Mouse (Mus musculus): ENCODE data around the gene Fggy. TPM values are rescaled to one million over a fixed set of nuclear protein-coding genes. Genes with fewer than 3 reads are reported as not detected.

Gene Fggy
- 7.9 and 10.6 TPM in 2 replicates for polyA plus RNA-seq (2014; fragmentation: Nextera tagmentation; extraction: Ambion mirVana)

DNA sequence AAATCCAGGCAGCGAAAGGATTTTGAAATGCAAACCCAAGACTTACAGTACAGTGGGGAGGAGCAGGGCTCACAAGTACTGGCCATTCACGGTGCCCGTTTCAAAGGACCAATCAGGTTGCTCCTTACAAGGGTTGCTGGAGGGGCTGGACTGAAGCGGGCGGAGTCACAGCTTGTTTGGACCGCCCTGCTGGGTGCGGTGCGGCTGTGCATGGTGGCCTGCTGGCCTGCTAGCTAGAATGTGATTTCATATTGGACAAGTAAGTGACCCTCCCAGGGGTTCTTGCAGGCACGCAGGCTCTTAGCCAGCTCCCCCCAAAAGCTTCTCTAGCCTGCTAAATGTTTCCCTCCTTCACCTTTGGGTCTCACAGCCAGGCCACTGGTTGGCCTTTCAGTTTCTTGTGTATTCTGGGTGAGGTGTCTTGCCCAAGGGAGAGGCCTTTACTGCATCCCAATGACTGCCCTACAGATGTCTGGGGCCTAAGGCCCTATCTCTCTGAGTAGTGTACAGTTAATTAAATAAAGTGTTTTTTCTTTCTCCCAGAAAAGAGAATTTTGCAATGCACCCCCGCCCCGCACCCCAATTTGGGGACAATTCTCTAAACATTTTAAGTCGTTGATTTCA is at the start of gene Fggy:
Gene Fggy, plus strand, starts transcription at position 175 of the 624 bp plus-strand sequence.
- H3K4me2 ChIP-seq: peak within 1 kb of the TSS; percentile 68
- H3K27me3 ChIP-seq (replicated peaks; ENCODE audit: control insufficient read depth, insufficient read depth, low read length): no peaks in the 10 kb centered on the region
- no peaks in the 10 kb centered on the region for H3K36me3 ChIP-seq (ENCODE audit: control insufficient read depth, insufficient read depth, low read length)
- no peaks in the 10 kb centered on the region for H3K9me3 ChIP-seq (ENCODE audit: control insufficient read depth, low read length)
- peaks cover 3% of the 10 kb centered on the region for H3K4me1 ChIP-seq (replicated peaks; ENCODE audit: control insufficient read depth, insufficient read depth, low read length)
- ATAC-seq (replicated peaks; ENCODE audit: low FRiP score) (peak; percentile 100), DNase-seq (ENCODE audit: low spot score) (peak; percentile 87)
- peak within 1 kb of the TSS; percentile 51; the same call in 1 of the 2 replicates for H3K9ac ChIP-seq (ENCODE audit: low read depth, low read length)
- 25% methylated on average over 12 of the region's 12 CpGs for WGBS
- peak within 1 kb of the TSS; percentile 40 for H3K4me3 ChIP-seq (ENCODE audit: low read depth, low read length)
- H3K27ac ChIP-seq (ENCODE audit: low read depth, low read length): 0 out of 2 replicates have a peak within 1 kb of the TSS, but pooled peaks have one; percentile 4

DNA sequence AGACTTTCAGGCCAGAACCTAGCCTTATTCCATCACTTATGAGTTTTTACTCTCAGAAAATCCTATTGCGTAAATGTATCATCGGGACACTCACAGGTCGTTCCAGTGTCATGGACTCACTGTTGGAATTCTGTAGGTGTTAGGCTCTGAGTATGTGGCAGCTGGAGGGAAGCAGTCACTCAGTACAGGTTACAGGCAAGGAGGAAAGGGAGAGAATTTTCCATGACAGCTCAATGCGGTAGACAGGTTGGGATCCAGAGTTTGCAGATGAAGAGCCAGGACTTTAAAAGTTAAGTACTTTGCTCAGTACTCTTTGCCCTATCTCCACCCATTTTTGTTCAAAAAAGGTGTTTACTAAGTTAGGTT is 49.4 kb upstream of the Fggy start:
- Histone ChIP-seq H3K9me3 (ENCODE audit: control insufficient read depth, low read length) (no peaks in the 10 kb centered on the region), H3K27me3 (replicated peaks; ENCODE audit: control insufficient read depth, insufficient read depth, low read length) (no peaks in the 10 kb centered on the region), H3K36me3 (ENCODE audit: control insufficient read depth, insufficient read depth, low read length) (no peaks in the 10 kb centered on the region), H3K9ac (ENCODE audit: low read depth, low read length) (no peak overlapping the region), H3K4me1 (replicated peaks; ENCODE audit: control insufficient read depth, insufficient read depth, low read length) (no peaks in the 10 kb centered on the region), H3K4me2 (no peak overlapping the region), H3K27ac (ENCODE audit: low read depth, low read length) (no peak overlapping the region), H3K4me3 (ENCODE audit: low read depth, low read length) (no peak overlapping the region)
- WGBS: 85% methylated on average over 4 of the region's 4 CpGs
- ATAC-seq (replicated peaks; ENCODE audit: low FRiP score) (no peak), DNase-seq (ENCODE audit: low spot score) (no peak)

DNA sequence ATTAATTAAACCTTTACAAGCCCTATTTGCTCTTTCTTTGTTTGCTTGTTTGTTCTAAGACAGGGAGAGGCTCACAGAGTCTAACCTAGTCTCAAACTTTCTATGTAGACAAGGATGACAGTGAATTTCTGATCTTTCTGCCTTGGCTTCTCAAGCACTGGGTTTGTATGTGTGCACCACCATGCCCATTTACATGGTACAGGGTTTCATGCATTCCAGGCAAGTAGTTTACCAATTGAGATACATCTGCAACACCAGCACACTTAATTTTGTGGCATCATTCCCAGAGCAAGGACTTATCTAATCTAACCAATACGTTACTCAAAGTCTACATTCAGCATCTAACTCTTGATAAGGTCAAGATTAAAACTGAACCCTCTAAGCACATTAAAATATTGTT is 38.9 kb upstream of the Fggy start:
- Histone ChIP-seq H3K27ac (ENCODE audit: low read depth, low read length) (no peak overlapping the region), H3K4me3 (ENCODE audit: low read depth, low read length) (no peak overlapping the region), H3K9ac (ENCODE audit: low read depth, low read length) (no peak overlapping the region), H3K4me2 (no peak overlapping the region), H3K4me1 (replicated peaks; ENCODE audit: control insufficient read depth, insufficient read depth, low read length) (no peaks in the 10 kb centered on the region), H3K9me3 (ENCODE audit: control insufficient read depth, low read length) (no peaks in the 10 kb centered on the region), H3K27me3 (replicated peaks; ENCODE audit: control insufficient read depth, insufficient read depth, low read length) (no peaks in the 10 kb centered on the region), H3K36me3 (ENCODE audit: control insufficient read depth, insufficient read depth, low read length) (no peaks in the 10 kb centered on the region)
- no peak for ATAC-seq (replicated peaks; ENCODE audit: low FRiP score)
- 74% methylated on average over 1 of the region's 1 CpGs for WGBS
- DNase-seq (ENCODE audit: low spot score): no peak

DNA sequence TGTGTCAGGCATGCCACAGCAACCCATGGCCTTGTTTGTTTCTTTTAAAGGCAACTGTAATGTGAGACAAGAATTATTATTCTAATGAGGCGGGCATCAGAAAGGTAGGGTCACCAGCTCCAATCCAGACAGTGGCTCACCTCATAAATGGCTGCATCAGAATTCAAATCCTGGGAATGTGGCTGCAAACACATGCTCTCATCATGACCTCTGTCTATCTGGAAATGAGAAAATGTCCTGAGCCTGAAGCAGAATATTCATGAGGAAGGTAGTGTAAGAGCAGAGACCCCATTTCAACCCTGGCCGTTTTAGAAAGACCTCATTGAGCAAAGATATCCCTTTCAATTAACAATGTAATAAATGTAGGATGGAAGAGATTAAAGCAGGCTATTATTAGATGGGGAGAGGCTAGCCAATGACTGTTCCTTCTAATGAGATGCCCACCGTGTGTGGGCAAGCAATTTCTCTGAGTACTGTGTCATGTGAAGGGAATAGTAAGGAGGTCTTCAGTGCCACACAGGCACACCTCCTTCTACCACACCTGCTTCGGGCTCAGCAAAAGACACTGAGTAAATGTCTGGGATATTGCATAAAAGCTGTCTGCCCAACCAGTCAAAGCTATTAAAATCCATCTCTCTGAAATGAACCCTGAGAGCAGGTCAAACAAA is 37.2 kb upstream of the Fggy start:
- Histone ChIP-seq H3K4me3 (ENCODE audit: low read depth, low read length) (no peak overlapping the region), H3K4me1 (replicated peaks; ENCODE audit: control insufficient read depth, insufficient read depth, low read length) (no peaks in the 10 kb centered on the region), H3K27me3 (replicated peaks; ENCODE audit: control insufficient read depth, insufficient read depth, low read length) (no peaks in the 10 kb centered on the region), H3K9me3 (ENCODE audit: control insufficient read depth, low read length) (no peaks in the 10 kb centered on the region), H3K4me2 (no peak overlapping the region), H3K36me3 (ENCODE audit: control insufficient read depth, insufficient read depth, low read length) (no peaks in the 10 kb centered on the region), H3K9ac (ENCODE audit: low read depth, low read length) (no peak overlapping the region), H3K27ac (ENCODE audit: low read depth, low read length) (no peak overlapping the region)
- DNase-seq (ENCODE audit: low spot score) (no peak), ATAC-seq (replicated peaks; ENCODE audit: low FRiP score) (no peak)
- WGBS: 76% methylated on average over 4 of the region's 4 CpGs

DNA sequence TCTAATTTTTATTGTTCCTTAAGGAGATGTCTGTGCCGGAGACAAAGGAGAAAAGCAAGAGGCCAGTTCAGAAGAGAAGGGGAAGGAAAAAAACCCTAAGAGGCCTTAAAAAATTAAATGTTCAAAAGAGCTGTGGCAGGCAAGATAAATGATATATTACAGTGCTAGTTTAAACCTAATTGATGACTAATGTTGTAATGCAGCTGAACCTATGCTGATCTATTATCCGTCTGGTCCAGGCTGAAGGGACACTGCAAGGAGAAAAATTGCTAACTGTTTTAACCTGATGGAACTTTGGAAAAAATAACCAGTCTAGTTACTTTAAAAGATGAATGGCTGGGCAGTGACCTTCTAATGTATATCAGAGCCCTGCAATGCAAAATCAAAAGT is 36.7 kb upstream of the Fggy start:
- H3K4me3 ChIP-seq (ENCODE audit: low read depth, low read length): no peak overlapping the region
- H3K4me1 ChIP-seq (replicated peaks; ENCODE audit: control insufficient read depth, insufficient read depth, low read length): no peaks in the 10 kb centered on the region
- H3K36me3 ChIP-seq (ENCODE audit: control insufficient read depth, insufficient read depth, low read length): no peaks in the 10 kb centered on the region
- H3K9me3 ChIP-seq (ENCODE audit: control insufficient read depth, low read length): no peaks in the 10 kb centered on the region
- no peaks in the 10 kb centered on the region for H3K27me3 ChIP-seq (replicated peaks; ENCODE audit: control insufficient read depth, insufficient read depth, low read length)
- no peak overlapping the region for H3K27ac ChIP-seq (ENCODE audit: low read depth, low read length)
- ATAC-seq (replicated peaks; ENCODE audit: low FRiP score) (no peak), DNase-seq (ENCODE audit: low spot score) (no peak)
- no peak overlapping the region for H3K4me2 ChIP-seq
- no peak overlapping the region for H3K9ac ChIP-seq (ENCODE audit: low read depth, low read length)
- 71% methylated on average over 2 of the region's 2 CpGs for WGBS

DNA sequence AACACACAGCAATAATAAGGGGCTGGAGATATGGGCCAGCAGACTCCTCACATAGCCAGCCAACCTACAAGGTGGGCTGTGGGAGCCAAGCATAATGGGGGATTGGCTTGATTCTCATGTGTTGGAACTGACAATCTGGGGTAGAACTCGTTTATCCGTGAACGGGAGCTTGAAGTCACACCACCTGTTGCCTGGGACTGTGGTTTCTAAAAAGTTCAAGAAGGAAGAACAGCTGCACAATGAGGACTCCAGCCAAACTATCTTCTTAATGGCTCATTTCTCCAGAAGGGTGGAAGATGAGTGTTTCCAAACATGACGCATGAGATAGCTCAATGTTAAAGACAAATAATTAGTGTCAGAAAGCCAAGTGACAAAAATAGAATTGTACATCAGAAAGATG is 30.7 kb upstream of the Fggy start:
- ATAC-seq (replicated peaks; ENCODE audit: low FRiP score) (no peak), DNase-seq (ENCODE audit: low spot score) (no peak)
- Histone ChIP-seq H3K9ac (ENCODE audit: low read depth, low read length) (no peak overlapping the region), H3K4me3 (ENCODE audit: low read depth, low read length) (no peak overlapping the region), H3K27me3 (replicated peaks; ENCODE audit: control insufficient read depth, insufficient read depth, low read length) (no peaks in the 10 kb centered on the region), H3K4me1 (replicated peaks; ENCODE audit: control insufficient read depth, insufficient read depth, low read length) (no peaks in the 10 kb centered on the region), H3K27ac (ENCODE audit: low read depth, low read length) (no peak overlapping the region), H3K36me3 (ENCODE audit: control insufficient read depth, insufficient read depth, low read length) (no peaks in the 10 kb centered on the region), H3K9me3 (ENCODE audit: control insufficient read depth, low read length) (no peaks in the 10 kb centered on the region), H3K4me2 (no peak overlapping the region)
- WGBS: 84% methylated on average over 4 of the region's 4 CpGs

DNA sequence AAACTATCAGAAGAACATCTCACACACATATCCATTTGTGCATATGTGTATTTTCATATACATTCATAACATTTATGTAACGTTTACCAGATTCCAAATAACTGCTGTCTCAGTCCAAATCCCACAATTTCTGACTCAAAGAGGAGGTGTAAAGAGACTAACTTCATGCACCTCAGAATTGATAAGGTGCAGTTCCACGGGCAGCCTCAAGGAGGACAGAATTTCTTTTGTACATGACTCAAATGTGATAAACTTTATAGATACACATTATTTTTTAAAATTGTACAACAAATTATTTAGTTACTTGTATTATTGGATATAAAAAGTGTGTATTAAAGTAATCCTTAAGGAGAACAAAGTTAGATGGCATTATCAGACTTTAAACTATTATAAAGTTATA is 26.6 kb upstream of the Fggy start:
- Histone ChIP-seq H3K4me3 (ENCODE audit: low read depth, low read length) (no peak overlapping the region), H3K36me3 (ENCODE audit: control insufficient read depth, insufficient read depth, low read length) (no peaks in the 10 kb centered on the region), H3K9ac (ENCODE audit: low read depth, low read length) (no peak overlapping the region), H3K9me3 (ENCODE audit: control insufficient read depth, low read length) (no peaks in the 10 kb centered on the region), H3K4me1 (replicated peaks; ENCODE audit: control insufficient read depth, insufficient read depth, low read length) (no peaks in the 10 kb centered on the region), H3K4me2 (no peak overlapping the region), H3K27ac (ENCODE audit: low read depth, low read length) (no peak overlapping the region), H3K27me3 (replicated peaks; ENCODE audit: control insufficient read depth, insufficient read depth, low read length) (no peaks in the 10 kb centered on the region)
- ATAC-seq (replicated peaks; ENCODE audit: low FRiP score) (no peak), DNase-seq (ENCODE audit: low spot score) (no peak)
- WGBS: 67% methylated on average over 2 of the region's 2 CpGs

DNA sequence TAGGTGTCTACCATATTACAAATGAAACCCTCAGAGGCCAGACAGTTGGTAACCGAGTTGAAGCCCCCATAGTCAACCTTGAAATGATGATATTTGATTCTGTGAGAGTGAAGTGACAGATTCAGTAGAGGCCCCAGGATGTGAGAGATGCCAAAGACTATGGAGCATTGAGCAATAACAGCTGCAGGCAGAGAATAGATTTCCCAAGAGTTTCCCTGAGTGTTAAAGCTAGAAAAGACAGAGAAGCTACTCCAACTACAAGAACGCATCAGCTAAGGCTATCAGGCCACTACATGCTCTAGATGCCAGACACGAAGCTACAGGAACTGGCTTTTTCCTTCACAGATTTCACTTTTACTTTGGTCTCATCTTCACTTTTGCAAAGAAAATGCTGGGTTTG is 23.4 kb upstream of the Fggy start:
- DNase-seq (ENCODE audit: low spot score): no peak
- WGBS: 83% methylated on average over 3 of the region's 3 CpGs
- H3K9ac ChIP-seq (ENCODE audit: low read depth, low read length): no peak overlapping the region
- H3K4me1 ChIP-seq (replicated peaks; ENCODE audit: control insufficient read depth, insufficient read depth, low read length): no peaks in the 10 kb centered on the region
- ATAC-seq (replicated peaks; ENCODE audit: low FRiP score): no peak
- no peak overlapping the region for H3K27ac ChIP-seq (ENCODE audit: low read depth, low read length)
- H3K27me3 ChIP-seq (replicated peaks; ENCODE audit: control insufficient read depth, insufficient read depth, low read length): no peaks in the 10 kb centered on the region
- no peaks in the 10 kb centered on the region for H3K36me3 ChIP-seq (ENCODE audit: control insufficient read depth, insufficient read depth, low read length)
- no peaks in the 10 kb centered on the region for H3K9me3 ChIP-seq (ENCODE audit: control insufficient read depth, low read length)
- no peak overlapping the region for H3K4me3 ChIP-seq (ENCODE audit: low read depth, low read length)
- H3K4me2 ChIP-seq: no peak overlapping the region

DNA sequence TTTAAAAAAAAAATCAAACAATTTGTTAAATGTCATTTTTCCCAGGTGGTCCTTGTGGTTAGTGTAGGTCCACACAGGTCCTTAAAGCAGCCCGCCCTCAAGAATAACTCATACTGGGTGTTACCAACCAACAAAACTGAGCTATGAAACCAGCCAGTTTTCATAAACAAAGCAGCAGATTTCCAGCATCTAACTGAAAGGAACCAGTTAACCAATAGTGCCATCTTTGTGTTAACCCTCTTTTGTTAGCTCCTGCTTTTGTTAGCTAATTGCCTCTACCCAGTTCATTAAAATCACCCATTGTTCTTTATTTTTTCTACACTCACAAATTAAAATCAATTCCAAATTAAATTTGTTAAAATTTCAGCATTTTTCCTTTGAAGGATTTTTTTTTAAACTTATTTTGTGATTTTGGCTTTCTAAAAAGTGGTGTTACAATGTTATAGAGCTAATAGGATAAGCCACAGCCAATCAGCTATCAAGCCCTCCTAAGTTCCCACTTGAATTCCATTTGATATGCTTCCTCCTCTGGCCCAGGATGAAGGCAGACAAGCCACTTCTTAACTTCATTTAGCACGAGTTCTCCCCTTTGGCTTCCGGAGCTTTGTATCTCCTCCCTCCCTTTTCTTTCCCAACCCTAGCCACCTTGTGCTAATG is 15.8 kb upstream of the Fggy start:
- ATAC-seq (replicated peaks; ENCODE audit: low FRiP score) (no peak), DNase-seq (ENCODE audit: low spot score) (no peak)
- Histone ChIP-seq H3K27ac (ENCODE audit: low read depth, low read length) (no peak overlapping the region), H3K27me3 (replicated peaks; ENCODE audit: control insufficient read depth, insufficient read depth, low read length) (no peaks in the 10 kb centered on the region), H3K9me3 (ENCODE audit: control insufficient read depth, low read length) (no peaks in the 10 kb centered on the region), H3K4me1 (replicated peaks; ENCODE audit: control insufficient read depth, insufficient read depth, low read length) (no peaks in the 10 kb centered on the region), H3K9ac (ENCODE audit: low read depth, low read length) (no peak overlapping the region), H3K4me2 (no peak overlapping the region), H3K36me3 (ENCODE audit: control insufficient read depth, insufficient read depth, low read length) (no peaks in the 10 kb centered on the region), H3K4me3 (ENCODE audit: low read depth, low read length) (no peak overlapping the region)
- WGBS: 78% methylated on average over 3 of the region's 3 CpGs
